Mouse (Mus musculus): Measurements from ENCODE around the gene Hlx. TPM values are rescaled to one million over a fixed set of nuclear protein-coding genes. Genes with fewer than 3 reads are reported as not detected.
A peak's percentile ranks its signal among the peaks of the same experiment; 100 is the strongest.

Gene Hlx
- polyA plus RNA-seq, 1 experiment from 2014 or later: 2.2 TPM

DNA sequence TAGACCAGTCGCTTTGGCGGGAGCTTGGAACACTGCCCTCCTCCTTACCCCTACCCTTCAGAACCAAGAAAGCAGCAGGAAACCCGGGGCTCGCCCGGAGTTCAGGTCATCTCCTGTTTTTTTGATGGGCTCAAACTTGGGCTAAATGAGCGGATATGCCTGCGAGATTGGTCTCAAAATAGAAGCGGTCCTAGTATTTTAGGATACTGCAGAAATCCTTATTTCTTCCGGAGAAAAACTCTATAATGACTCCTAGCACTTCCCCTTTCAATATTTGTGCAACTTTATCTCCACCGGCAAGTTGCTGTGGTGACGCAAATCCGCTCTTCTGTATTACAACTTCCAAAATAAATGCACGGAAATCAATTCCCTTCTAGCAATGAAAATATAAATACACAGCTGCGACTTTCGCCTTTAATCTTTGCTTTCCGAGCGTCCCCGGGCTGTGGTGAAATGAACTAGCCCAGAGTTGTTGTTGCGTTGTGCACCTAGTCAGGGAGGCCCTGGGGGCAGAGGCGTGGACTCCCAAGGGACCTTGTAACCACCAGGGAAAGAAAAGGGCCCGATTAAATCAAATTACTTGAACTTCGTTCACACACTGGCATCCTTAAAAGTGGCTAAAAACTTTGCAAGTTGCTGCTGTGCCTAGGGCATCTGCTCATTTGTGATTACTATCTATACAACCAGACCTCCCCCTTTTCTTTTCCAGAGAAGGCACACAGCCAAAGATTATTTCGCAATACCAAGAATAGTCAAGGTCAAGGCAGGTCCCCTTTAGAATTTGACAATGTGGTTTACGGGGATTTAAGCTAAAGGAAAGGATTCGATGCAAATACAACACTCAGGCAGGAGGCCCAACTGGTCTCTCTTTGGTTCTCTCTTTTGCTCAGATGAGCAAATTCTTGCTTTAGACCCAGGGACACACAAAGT lies 2.8 kb upstream of the Hlx start:
- peaks cover 69% of the 10 kb centered on the region for H3K27me3 ChIP-seq (ENCODE audit: control insufficient read depth, insufficient read depth, low read length)
- no peak overlapping the region for H3K9ac ChIP-seq (ENCODE audit: low read length)
- peaks cover 10% of the 10 kb centered on the region; the same call in 1 of the 2 replicates for H3K4me1 ChIP-seq (ENCODE audit: control insufficient read depth, insufficient read depth, low read length)
- ATAC-seq (ENCODE audit: low FRiP score) (no peak), DNase-seq (ENCODE audit: low spot score, missing footprints) (peak; percentile 91)
- no peaks in the 10 kb centered on the region for H3K9me3 ChIP-seq (ENCODE audit: control insufficient read depth, low read length)
- 3% methylated on average over 25 of the region's 25 CpGs for WGBS
- H3K27ac ChIP-seq (ENCODE audit: low read depth, low read length): no peak overlapping the region
- H3K36me3 ChIP-seq (ENCODE audit: control insufficient read depth, insufficient read depth, low read length): no peaks in the 10 kb centered on the region
- H3K4me3 ChIP-seq (ENCODE audit: low read depth, low read length): no peak overlapping the region
- H3K4me2 ChIP-seq: no peak overlapping the region

DNA sequence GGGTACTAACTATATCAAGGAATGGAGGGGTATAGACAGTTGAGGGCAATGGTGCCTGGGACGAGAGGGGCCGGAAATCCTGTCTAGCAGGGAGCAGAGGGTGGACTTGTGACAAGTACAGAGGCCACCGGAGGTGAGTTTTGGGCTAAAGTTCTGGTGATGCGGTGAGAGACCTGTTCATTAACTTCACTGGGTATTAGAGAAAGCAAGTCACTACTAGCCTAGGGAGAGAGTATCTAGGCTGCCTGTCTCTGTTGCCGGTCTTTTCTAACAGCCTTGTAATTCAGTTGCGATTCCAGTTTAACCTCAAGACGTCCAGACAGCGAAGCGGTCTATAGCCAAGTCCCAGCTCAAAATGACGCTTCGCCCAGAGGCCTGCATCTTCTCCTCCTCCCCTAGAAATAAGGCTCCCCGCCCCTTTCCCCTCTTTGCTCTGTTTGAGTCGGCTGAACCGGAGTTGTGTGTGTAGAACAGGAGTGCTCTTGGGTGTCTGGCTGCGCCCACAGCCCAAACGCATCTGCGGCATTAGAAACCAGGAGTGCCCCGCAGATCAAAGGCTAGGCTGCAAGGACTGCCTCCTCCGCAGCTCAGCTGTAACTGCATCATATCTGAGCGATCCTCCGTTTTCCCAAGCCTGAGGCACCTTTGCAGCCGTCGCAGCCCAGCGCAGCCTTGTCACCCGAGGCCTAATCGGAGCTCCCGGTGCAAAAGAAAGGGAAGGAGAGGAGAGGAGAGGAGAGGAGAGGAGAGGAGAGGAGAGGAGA lies 1.8 kb upstream of the Hlx start:
- Histone ChIP-seq H3K36me3 (ENCODE audit: control insufficient read depth, insufficient read depth, low read length) (no peaks in the 10 kb centered on the region), H3K4me3 (ENCODE audit: low read depth, low read length) (no peak overlapping the region), H3K27ac (ENCODE audit: low read depth, low read length) (no peak overlapping the region), H3K4me1 (ENCODE audit: control insufficient read depth, insufficient read depth, low read length) (peaks cover 10% of the 10 kb centered on the region; the same call in 1 of the 2 replicates), H3K9ac (ENCODE audit: low read length) (no peak overlapping the region), H3K9me3 (ENCODE audit: control insufficient read depth, low read length) (no peaks in the 10 kb centered on the region), H3K4me2 (no peak overlapping the region), H3K27me3 (ENCODE audit: control insufficient read depth, insufficient read depth, low read length) (peaks cover 74% of the 10 kb centered on the region)
- ATAC-seq (ENCODE audit: low FRiP score) (no peak), DNase-seq (ENCODE audit: low spot score, missing footprints) (peak; percentile 97)
- WGBS: under 1% methylated on average over 27 of the region's 27 CpGs

DNA sequence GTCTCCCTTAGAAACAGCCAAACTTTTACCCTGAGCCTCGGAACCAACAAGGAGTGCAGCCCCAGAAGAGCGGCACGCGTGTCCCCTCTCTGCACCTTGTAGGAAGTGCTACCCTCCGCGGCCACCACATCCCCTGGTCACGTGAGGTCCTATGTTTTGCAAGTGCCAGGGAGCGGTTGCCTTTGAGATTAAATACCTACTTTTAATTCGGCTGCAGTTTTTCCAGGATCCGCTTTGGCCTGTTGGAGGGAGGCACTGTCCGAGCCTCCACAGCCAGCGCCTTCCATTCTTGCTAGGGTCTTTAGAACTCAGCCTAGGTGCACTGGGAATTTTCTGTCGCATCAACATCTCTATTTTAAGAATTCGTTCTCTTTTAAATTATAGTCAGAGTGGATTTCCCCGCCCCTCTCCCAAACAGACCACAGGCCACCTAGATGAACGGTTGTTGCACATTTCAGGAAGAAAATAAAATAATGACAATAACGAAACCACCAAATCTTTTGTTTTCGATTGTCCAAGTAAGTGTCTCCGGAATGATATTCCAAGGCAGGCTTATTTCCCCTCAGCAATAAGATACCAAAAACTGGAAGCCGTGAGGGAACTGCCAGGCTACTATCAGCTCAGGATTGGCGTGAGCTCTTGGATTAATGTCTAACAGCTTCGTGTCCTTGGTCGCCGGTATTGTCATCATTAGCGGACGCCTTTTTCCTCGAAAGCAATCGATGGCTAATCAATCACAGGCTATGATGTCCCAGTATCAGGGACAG lies 1.1 kb upstream of the Hlx start:
- peaks cover 77% of the 10 kb centered on the region for H3K27me3 ChIP-seq (ENCODE audit: control insufficient read depth, insufficient read depth, low read length)
- WGBS: 1% methylated on average over 28 of the region's 28 CpGs
- H3K4me2 ChIP-seq: peak overlapping the region; percentile 95; the same call in 1 of the 2 replicates
- peaks cover 10% of the 10 kb centered on the region; the same call in 1 of the 2 replicates for H3K4me1 ChIP-seq (ENCODE audit: control insufficient read depth, insufficient read depth, low read length)
- no peak overlapping the region for H3K27ac ChIP-seq (ENCODE audit: low read depth, low read length)
- H3K4me3 ChIP-seq (ENCODE audit: low read depth, low read length): peak overlapping the region; percentile 35; the same call in 1 of the 2 replicates
- DNase-seq (ENCODE audit: low spot score, missing footprints): peak; percentile 93
- no peaks in the 10 kb centered on the region for H3K36me3 ChIP-seq (ENCODE audit: control insufficient read depth, insufficient read depth, low read length)
- ATAC-seq (ENCODE audit: low FRiP score): no peak
- no peaks in the 10 kb centered on the region for H3K9me3 ChIP-seq (ENCODE audit: control insufficient read depth, low read length)
- H3K9ac ChIP-seq (ENCODE audit: low read length): no peak overlapping the region

DNA sequence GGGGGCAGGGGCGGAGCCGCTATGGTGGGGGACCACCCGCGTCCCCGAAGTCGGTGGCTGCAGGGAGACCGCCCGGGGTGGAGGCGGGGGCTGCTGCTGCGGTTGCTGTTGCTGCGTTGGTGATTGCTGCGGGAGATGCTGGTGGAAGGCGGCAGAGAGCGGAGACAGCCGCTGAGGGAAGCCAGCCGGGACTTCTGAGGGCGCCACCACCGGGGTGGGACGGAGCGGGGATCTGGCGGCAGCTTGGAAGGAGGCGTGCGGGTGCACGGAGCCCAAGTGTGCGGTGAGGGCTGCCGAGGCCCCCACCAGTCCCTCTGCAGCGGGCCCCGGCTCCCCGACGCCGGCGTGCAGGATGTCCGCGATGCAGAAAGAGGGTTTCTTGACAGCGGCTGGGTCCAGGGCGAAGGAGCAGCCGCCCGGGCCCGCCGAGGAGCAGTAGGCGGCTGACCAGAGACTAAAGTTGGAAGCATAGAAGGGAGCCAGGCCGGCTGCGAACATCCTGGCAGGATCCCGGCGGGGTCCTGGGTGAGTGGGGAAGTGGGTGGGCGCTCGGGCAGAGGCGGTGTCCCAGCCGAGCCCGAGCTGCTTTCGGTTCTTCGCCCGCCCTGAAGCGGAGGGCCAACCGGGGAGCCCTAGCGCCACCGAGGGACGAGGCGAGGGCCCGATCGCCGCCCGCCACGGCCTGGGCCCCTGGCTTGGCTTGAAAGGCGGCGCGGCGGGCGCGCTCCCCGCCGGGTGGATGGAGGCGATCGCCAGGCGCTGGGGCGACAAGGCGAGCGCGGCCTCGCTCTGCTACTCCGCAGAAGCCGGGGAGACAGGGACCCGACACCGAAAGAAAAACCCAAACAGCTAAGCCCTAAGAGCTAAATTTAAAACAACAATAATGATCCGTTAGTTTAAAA lies 524 bp downstream of the Hlx start:
- Histone ChIP-seq H3K4me2 (peak overlapping the region; percentile 95), H3K9me3 (ENCODE audit: control insufficient read depth, low read length) (no peaks in the 10 kb centered on the region), H3K9ac (ENCODE audit: low read length) (peak overlapping the region; percentile 51), H3K36me3 (ENCODE audit: control insufficient read depth, insufficient read depth, low read length) (no peaks in the 10 kb centered on the region), H3K4me1 (ENCODE audit: control insufficient read depth, insufficient read depth, low read length) (peaks cover 14% of the 10 kb centered on the region), H3K27ac (ENCODE audit: low read depth, low read length) (no peak overlapping the region), H3K27me3 (ENCODE audit: control insufficient read depth, insufficient read depth, low read length) (peaks cover 84% of the 10 kb centered on the region), H3K4me3 (ENCODE audit: low read depth, low read length) (peak overlapping the region; percentile 48)
- ATAC-seq (ENCODE audit: low FRiP score) (peak; percentile 49), DNase-seq (ENCODE audit: low spot score, missing footprints) (peak; percentile 96)
- under 1% methylated on average over 84 of the region's 85 CpGs for WGBS

DNA sequence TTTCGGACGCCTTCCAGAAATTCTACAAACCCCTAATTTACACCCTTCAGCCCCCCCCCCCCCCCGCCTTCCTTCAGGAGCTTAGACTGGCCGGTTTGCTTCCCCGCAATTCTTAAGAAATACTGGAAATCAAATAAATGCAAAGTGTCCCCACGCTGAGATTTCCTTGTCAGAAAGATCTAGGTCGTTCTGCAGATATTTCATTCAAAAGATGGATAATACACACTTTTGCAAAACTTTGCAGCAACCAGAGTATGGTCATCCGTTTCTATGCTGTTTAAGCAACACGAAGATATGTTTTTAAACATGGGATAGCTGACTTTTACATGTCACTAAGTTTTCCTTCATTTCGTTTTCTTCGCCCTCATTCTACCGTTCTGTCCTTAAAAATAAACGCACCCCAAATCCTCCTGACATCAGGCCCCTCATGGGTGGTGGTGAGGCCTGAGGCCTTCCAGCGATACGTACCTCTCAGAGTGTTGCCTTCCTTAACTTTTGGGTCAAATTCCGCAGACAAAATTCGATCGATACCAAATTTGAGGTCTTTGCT lies 1.3 kb downstream of the Hlx start:
- DNase-seq (ENCODE audit: low spot score, missing footprints): peak; percentile 95
- peak overlapping the region; percentile 48 for H3K4me3 ChIP-seq (ENCODE audit: low read depth, low read length)
- peaks cover 84% of the 10 kb centered on the region for H3K27me3 ChIP-seq (ENCODE audit: control insufficient read depth, insufficient read depth, low read length)
- no peak overlapping the region for H3K9ac ChIP-seq (ENCODE audit: low read length)
- no peaks in the 10 kb centered on the region for H3K9me3 ChIP-seq (ENCODE audit: control insufficient read depth, low read length)
- H3K4me2 ChIP-seq: peak overlapping the region; percentile 95
- no peaks in the 10 kb centered on the region for H3K36me3 ChIP-seq (ENCODE audit: control insufficient read depth, insufficient read depth, low read length)
- WGBS: under 1% methylated on average over 18 of the region's 18 CpGs
- no peak overlapping the region for H3K27ac ChIP-seq (ENCODE audit: low read depth, low read length)
- ATAC-seq (ENCODE audit: low FRiP score): no peak
- peaks cover 14% of the 10 kb centered on the region for H3K4me1 ChIP-seq (ENCODE audit: control insufficient read depth, insufficient read depth, low read length)

DNA sequence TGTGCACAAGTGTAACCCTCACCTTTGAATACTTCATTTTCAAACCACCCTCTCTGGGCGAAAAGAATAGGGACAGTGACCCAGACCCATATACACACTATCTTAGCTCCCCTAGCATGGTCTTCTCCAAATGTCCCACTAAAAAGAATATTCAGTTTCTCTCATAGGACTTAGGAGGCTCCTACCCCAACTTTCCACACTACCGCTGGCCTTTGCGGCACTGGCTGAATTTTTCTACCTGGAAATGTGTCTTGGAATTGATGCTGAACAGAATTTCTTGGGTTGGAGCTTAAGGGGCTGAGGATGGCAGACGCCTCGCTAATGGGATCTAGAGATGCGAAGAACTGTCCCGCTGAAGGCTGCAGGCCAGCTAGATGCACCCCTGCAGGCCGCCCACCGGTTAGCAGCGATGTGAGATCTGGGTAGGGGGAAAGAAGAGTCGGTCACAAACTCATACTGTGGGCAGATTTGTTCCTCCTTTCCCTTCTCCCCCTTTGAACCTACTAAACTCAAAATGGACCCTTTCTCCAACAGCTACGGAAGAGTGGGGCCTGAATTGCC lies 1.9 kb downstream of the Hlx start:
- ATAC-seq (ENCODE audit: low FRiP score) (no peak), DNase-seq (ENCODE audit: low spot score, missing footprints) (peak; percentile 93)
- Histone ChIP-seq H3K27me3 (ENCODE audit: control insufficient read depth, insufficient read depth, low read length) (peaks cover 84% of the 10 kb centered on the region), H3K27ac (ENCODE audit: low read depth, low read length) (no peak overlapping the region), H3K4me1 (ENCODE audit: control insufficient read depth, insufficient read depth, low read length) (peaks cover 14% of the 10 kb centered on the region), H3K9ac (ENCODE audit: low read length) (no peak overlapping the region), H3K4me2 (no peak overlapping the region), H3K4me3 (ENCODE audit: low read depth, low read length) (no peak overlapping the region), H3K36me3 (ENCODE audit: control insufficient read depth, insufficient read depth, low read length) (no peaks in the 10 kb centered on the region), H3K9me3 (ENCODE audit: control insufficient read depth, low read length) (no peaks in the 10 kb centered on the region)
- 2% methylated on average over 12 of the region's 12 CpGs for WGBS

DNA sequence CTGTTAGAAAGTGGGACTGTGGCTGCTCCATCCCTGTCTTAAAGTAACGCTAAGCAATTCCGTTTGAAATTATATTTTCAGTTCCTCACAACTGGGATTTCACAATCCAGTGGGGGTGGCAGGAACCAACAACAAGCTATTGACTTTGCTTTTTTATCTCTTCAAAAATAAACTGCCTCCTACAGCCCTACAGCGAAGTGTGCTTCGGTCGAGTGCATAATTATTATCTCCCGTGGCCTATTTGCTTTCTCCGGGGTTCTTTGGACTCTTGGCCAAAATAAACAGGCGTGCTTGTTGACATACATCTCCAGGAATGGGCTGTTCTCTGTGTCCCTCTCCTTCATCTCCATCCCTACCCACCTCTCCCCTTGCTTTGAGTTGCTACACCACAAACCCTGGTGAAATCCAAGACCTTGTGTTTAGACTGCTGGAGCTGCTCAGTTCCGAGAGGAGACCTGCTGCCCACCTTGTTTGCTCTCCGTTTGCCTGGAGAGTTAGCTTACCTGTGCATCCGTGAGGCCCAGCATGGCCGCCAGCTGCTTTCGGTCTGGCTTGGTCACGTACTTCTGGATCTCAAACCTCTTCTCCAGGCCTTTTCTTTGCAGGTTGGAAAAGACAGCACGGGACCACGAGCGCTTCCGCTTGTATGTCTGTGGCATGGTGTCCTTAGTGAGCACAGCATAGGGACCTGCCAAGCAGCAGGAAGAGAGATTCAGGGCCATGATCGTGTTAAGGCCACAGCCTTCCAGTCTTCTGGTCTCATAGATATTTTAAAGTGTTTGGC lies 2.9 kb downstream of the Hlx start:
- Histone ChIP-seq H3K27ac (ENCODE audit: low read depth, low read length) (no peak overlapping the region), H3K36me3 (ENCODE audit: control insufficient read depth, insufficient read depth, low read length) (no peaks in the 10 kb centered on the region), H3K27me3 (ENCODE audit: control insufficient read depth, insufficient read depth, low read length) (peaks cover 86% of the 10 kb centered on the region), H3K9ac (ENCODE audit: low read length) (no peak overlapping the region), H3K4me1 (ENCODE audit: control insufficient read depth, insufficient read depth, low read length) (peaks cover 16% of the 10 kb centered on the region), H3K4me3 (ENCODE audit: low read depth, low read length) (no peak overlapping the region), H3K9me3 (ENCODE audit: control insufficient read depth, low read length) (no peaks in the 10 kb centered on the region), H3K4me2 (no peak overlapping the region)
- DNase-seq (ENCODE audit: low spot score, missing footprints) (peak; percentile 96), ATAC-seq (ENCODE audit: low FRiP score) (no peak)
- WGBS: 1% methylated on average over 19 of the region's 19 CpGs

All from midbrain, embryonic 11.5 days (tissue).